Mouse (Mus musculus) stomach, postnatal 0 days (tissue): ENCODE results near the gene Samd8. TPM values are rescaled to one million over a fixed set of nuclear protein-coding genes. Genes with fewer than 3 reads are reported as not detected.

Experiments
- ATAC-seq: fragments of 200-750 bp; cut with Nextera tagmentation; 2 replicates; pipeline ENCODE4 v1.8.0; 2017; ENCODE audit not compliant: low FRiP score, low TSS enrichment
- DNase-seq: peaks from one replicate; pipeline ENCODE4 v3.0.0-alpha.2; 2016; ENCODE audit warnings: low spot score
- H3K27ac ChIP-seq: fragments of 300-500 bp; sonication (generic); replicated peaks from 2 replicates; pipeline ENCODE4 v1.5.1; 2014; ENCODE audit warnings: mild to moderate bottlenecking, control low read depth
- H3K27me3 ChIP-seq: fragments of 300-500 bp; sonication (generic); 2 replicates; pipeline ENCODE4 v1.6.1; 2014; ENCODE audit warnings: low read length; ENCODE audit not compliant: control insufficient read depth, insufficient read depth
- H3K36me3 ChIP-seq: fragments of 300-500 bp; sonication (generic); 2 replicates; pipeline ENCODE4 v1.6.1; 2014; ENCODE audit warnings: low read length, mixed read lengths; ENCODE audit not compliant: control insufficient read depth, insufficient read depth
- H3K4me1 ChIP-seq: fragments of 300-500 bp; sonication (generic); replicated peaks from 2 replicates; pipeline ENCODE4 v1.6.1; 2014; ENCODE audit warnings: antibody characterized with exemption; ENCODE audit not compliant: control insufficient read depth, insufficient read depth
- H3K4me2 ChIP-seq: fragments of 300-500 bp; sonication (generic); replicated peaks from 2 replicates; pipeline ENCODE4 v1.6.1; 2014; ENCODE audit warnings: low read depth, mild to moderate bottlenecking, control low read depth, moderate library complexity
- H3K4me3 ChIP-seq: fragments of 300-500 bp; sonication (generic); 2 replicates; pipeline ENCODE4 v1.5.1; 2014; ENCODE audit warnings: low read depth, low read length, control low read depth
- H3K9ac ChIP-seq: fragments of 300-500 bp; sonication (generic); 2 replicates; pipeline ENCODE4 v1.6.1; 2014; ENCODE audit warnings: mild to moderate bottlenecking, low read length, control low read depth, mixed read lengths
- H3K9me3 ChIP-seq: fragments of 300-500 bp; sonication (generic); 2 replicates; pipeline ENCODE4 v1.6.1; 2016; ENCODE audit warnings: low read length; ENCODE audit not compliant: control insufficient read depth
- CTCF ChIP-seq: IDR thresholded peaks from 2 replicates; pipeline ENCODE4 v1.5.1; 2016; ENCODE audit warnings: antibody characterized with exemption, low read depth, mild to moderate bottlenecking, moderate library complexity
- EP300 ChIP-seq: optimal IDR thresholded peaks from 2 replicates; pipeline ENCODE3; 2016; ENCODE audit warnings: antibody characterized with exemption
- WGBS: fragments of 180-500 bp; shearing (Covaris S2); extraction: QIAGEN DNeasy Blood & Tissue Kit; methylation state at CpG from one replicate; pipeline ENCODE4 v1.1.7; 2014; 5-methylcytosine and 5-hydroxymethylcytosine counted together
- polyA plus RNA-seq: library from polyadenylated mRNA; unstranded; fragments of >200 nt; fragmentation: Nextera tagmentation; extraction: Ambion mirVana; gene quantifications from 2 replicates; pipeline ENCODE4 v1.2.1, GENCODE M21; 2015

Samd8 gene
- polyA plus RNA-seq, 1 experiment from 2014 or later: 15.3 TPM

GRCm38 (mm10) chr14:21747436-21748141 is 2.7 kb upstream of the Samd8 start:
- peak overlapping the region; percentile 45 for H3K27ac ChIP-seq
- H3K27me3 ChIP-seq: no peaks in the 10 kb centered on the region
- H3K9me3 ChIP-seq: no peaks in the 10 kb centered on the region
- no peaks in the 10 kb centered on the region for H3K36me3 ChIP-seq
- H3K4me1 ChIP-seq: no peaks in the 10 kb centered on the region
- ATAC-seq: peak; percentile 53
- no peak overlapping the region for H3K4me2 ChIP-seq
- H3K4me3 ChIP-seq: no peak overlapping the region
- no peak overlapping the region for H3K9ac ChIP-seq
- peak; percentile 39 for DNase-seq
- 63% methylated on average over 14 of the region's 14 CpGs for WGBS
- TF ChIP-seq CTCF: no peak
- no peak for TF ChIP-seq EP300

GRCm38 (mm10) chr14:21748142-21748870 is 2.0 kb upstream of the Samd8 start:
- Histone ChIP-seq H3K4me2 (no peak overlapping the region), H3K4me1 (no peaks in the 10 kb centered on the region), H3K36me3 (no peaks in the 10 kb centered on the region), H3K9ac (no peak overlapping the region), H3K4me3 (no peak overlapping the region), H3K27ac (peak overlapping the region; percentile 49; the same call in 1 of the 2 replicates), H3K27me3 (no peaks in the 10 kb centered on the region), H3K9me3 (no peaks in the 10 kb centered on the region)
- 38% methylated on average over 15 of the region's 15 CpGs for WGBS
- no peak for ATAC-seq
- TF ChIP-seq EP300 (no peak), CTCF (peak; percentile 75)
- DNase-seq: peak; percentile 49

- Histone ChIP-seq H3K9ac (peak within 1 kb of the TSS; percentile 94), H3K36me3 (no peaks in the 10 kb centered on the region), H3K27me3 (no peaks in the 10 kb centered on the region), H3K9me3 (no peaks in the 10 kb centered on the region), H3K4me2 (peak within 1 kb of the TSS; percentile 72), H3K4me1 (no peaks in the 10 kb centered on the region), H3K4me3 (peak within 1 kb of the TSS; percentile 99), H3K27ac (peak within 1 kb of the TSS; percentile 93)
- ATAC-seq: peak; percentile 81
- WGBS: under 1% methylated on average over 26 of the region's 26 CpGs
- no peak for TF ChIP-seq EP300
- no peak for TF ChIP-seq CTCF
- peak; percentile 87 for DNase-seq
These were observed 681 bp downstream of the Samd8 start, which contains the start of gene Dusp13 for GRCm38 (mm10) chr14:21750881-21751542. Gene Dusp13, minus strand, starts transcription at chr14:21751181.

- Histone ChIP-seq H3K4me2 (peak overlapping the region; percentile 72; the same call in 1 of the 2 replicates), H3K36me3 (no peaks in the 10 kb centered on the region), H3K9ac (no peak overlapping the region), H3K4me1 (no peaks in the 10 kb centered on the region), H3K27me3 (no peaks in the 10 kb centered on the region), H3K4me3 (no peak overlapping the region), H3K9me3 (no peaks in the 10 kb centered on the region), H3K27ac (no peak overlapping the region)
- TF ChIP-seq CTCF (no peak), EP300 (no peak)
- ATAC-seq (no peak), DNase-seq (no peak)
- 87% methylated on average over 3 of the region's 3 CpGs for WGBS
These were observed 2.1 kb downstream of the Samd8 start for GRCm38 (mm10) chr14:21752411-21752810.

GRCm38 (mm10) chr14:21753367-21753766 is 3.0 kb downstream of the Samd8 start:
- H3K4me3 ChIP-seq: no peak overlapping the region
- TF ChIP-seq CTCF (no peak), EP300 (no peak)
- DNase-seq: no peak
- H3K27me3 ChIP-seq: no peaks in the 10 kb centered on the region
- 75% methylated on average over 4 of the region's 4 CpGs for WGBS
- no peaks in the 10 kb centered on the region for H3K9me3 ChIP-seq
- H3K9ac ChIP-seq: no peak overlapping the region
- H3K27ac ChIP-seq: no peak overlapping the region
- H3K4me2 ChIP-seq: 0 out of 2 replicates have a peak overlapping the region, but pooled peaks have one; percentile 20
- ATAC-seq: no peak
- no peaks in the 10 kb centered on the region for H3K36me3 ChIP-seq
- H3K4me1 ChIP-seq: no peaks in the 10 kb centered on the region
